8 mouse cellular contexts compared by ENCODE assay signal in the genomic region with DNA sequence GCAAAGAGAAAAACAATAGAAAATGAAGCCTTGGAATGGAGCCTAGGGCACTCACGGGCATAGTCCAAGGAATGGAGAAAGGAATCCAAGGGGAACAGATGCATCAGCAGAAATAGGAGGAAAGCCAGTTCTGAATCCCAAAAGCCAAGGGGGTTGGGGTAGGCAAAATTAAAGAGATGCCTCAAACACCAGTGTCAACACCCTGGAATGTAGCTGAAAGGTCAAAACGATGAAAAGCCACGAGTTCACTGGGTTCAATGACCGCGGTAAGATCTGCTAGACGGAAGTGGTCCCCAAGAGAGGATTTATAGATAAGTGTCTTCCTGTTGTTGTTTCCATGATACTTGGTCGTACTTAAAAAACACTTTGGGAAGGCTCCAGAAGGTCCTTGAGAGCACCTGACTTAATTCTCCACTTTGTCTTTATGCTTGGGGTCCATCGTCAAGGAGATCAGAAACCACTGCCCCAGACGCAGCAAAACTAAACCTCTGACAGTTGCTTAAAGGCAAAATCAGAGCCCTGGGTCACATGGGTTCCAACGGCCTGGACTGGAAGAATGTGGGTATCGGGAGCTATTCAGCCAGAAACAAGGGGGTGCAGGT. TPM values are rescaled to one million over a fixed set of nuclear protein-coding genes. Genes with fewer than 3 reads are reported as not detected.
DNase-seq lines count a peak whose midpoint lies in the region; ATAC-seq and TF ChIP-seq lines count a peak whose summit lies in the region.

No protein-coding gene starts in this region.

- peak; percentile 35 for DNase-seq in cerebellum, adult 11-12 months
- no peak for DNase-seq in cerebellum, postnatal 36 days
- DNase-seq in lung, embryonic 14.5 days = no peak
- peak; percentile 10 for DNase-seq in retina, embryonic 14.5 days (ENCODE audit: low spot score)
- no peak for DNase-seq in left cerebral cortex, postnatal 36 days (ENCODE audit: low spot score in 2 of 2)

- H3K36me3 ChIP-seq in forebrain, embryonic 13.5 days (ENCODE audit: poor library complexity, severe bottlenecking) = peaks cover 4% of the 10 kb centered on the region; the same call in 1 of the 2 replicates
- H3K36me3 ChIP-seq in intestine, embryonic 15.5 days = 0 out of 2 replicates have a peak, but pooled peaks cover under 1% of the 10 kb centered on the region
- H3K36me3 ChIP-seq in lung, embryonic 14.5 days (ENCODE audit: insufficient read depth) = peaks cover 11% of the 10 kb centered on the region

- no peak for ATAC-seq in forebrain, embryonic 13.5 days
- peak; percentile 29 for ATAC-seq in intestine, embryonic 15.5 days
- no peak; the same call in 1 of the 2 replicates for ATAC-seq in lung, embryonic 14.5 days (ENCODE audit: insufficient read depth)

- TF ChIP-seq POLR2A in bone marrow, adult 2 months (IDR thresholded peaks at IDR 0.05; ENCODE audit: borderline replicate concordance, control insufficient read depth, low read depth, low read length) = no peak

- TF ChIP-seq CTCF in bone marrow, adult 2 months (IDR thresholded peaks at IDR 0.05; ENCODE audit: control insufficient read depth, insufficient read depth, low read length) = no peak
- no peak for TF ChIP-seq CTCF in lung, embryonic 14.5 days (IDR thresholded peaks at IDR 0.05; ENCODE audit: low read depth)

- H3K27me3 ChIP-seq in forebrain, embryonic 13.5 days = 0 out of 2 replicates have a peak, but pooled peaks cover 3% of the 10 kb centered on the region
- no peaks in the 10 kb centered on the region for H3K27me3 ChIP-seq in intestine, embryonic 15.5 days (replicated peaks)
- no peaks in the 10 kb centered on the region for H3K27me3 ChIP-seq in lung, embryonic 14.5 days (ENCODE audit: insufficient read depth, low read length)

- no peaks in the 10 kb centered on the region; the same call in 1 of the 2 replicates for H3K4me1 ChIP-seq in bone marrow, adult 2 months (ENCODE audit: control insufficient read depth, insufficient read depth, low read length)
- H3K4me1 ChIP-seq in forebrain, embryonic 13.5 days = peaks cover 16% of the 10 kb centered on the region
- H3K4me1 ChIP-seq in intestine, embryonic 15.5 days (replicated peaks) = 0 out of 2 replicates have a peak, but pooled peaks cover 5% of the 10 kb centered on the region
- H3K4me1 ChIP-seq in lung, embryonic 14.5 days (ENCODE audit: insufficient read depth) = 0 out of 2 replicates have a peak, but pooled peaks cover 4% of the 10 kb centered on the region

- no peaks in the 10 kb centered on the region for H3K9me3 ChIP-seq in forebrain, embryonic 13.5 days (replicated peaks)
- no peaks in the 10 kb centered on the region for H3K9me3 ChIP-seq in intestine, embryonic 15.5 days
- no peaks in the 10 kb centered on the region for H3K9me3 ChIP-seq in lung, embryonic 14.5 days (ENCODE audit: low read depth, low read length)

- peak overlapping the region; percentile 88 for H3K4me2 ChIP-seq in forebrain, embryonic 13.5 days
- peak overlapping the region; percentile 66 for H3K4me2 ChIP-seq in intestine, embryonic 15.5 days (replicated peaks)
- peak overlapping the region; percentile 93 for H3K4me2 ChIP-seq in lung, embryonic 14.5 days

- peak overlapping the region; percentile 98 for H3K27ac ChIP-seq in bone marrow, adult 2 months (ENCODE audit: control insufficient read depth, insufficient read depth, low read depth, low read length, poor library complexity)
- peak overlapping the region; percentile 75 for H3K27ac ChIP-seq in forebrain, embryonic 13.5 days
- H3K27ac ChIP-seq in intestine, embryonic 15.5 days = peak overlapping the region; percentile 77
- H3K27ac ChIP-seq in lung, embryonic 14.5 days (ENCODE audit: low read depth) = peak overlapping the region; percentile 94

- peak overlapping the region; percentile 86 for H3K4me3 ChIP-seq in bone marrow, adult 2 months (replicated peaks; ENCODE audit: control insufficient read depth, low read depth, low read length)
- peak overlapping the region; percentile 92 for H3K4me3 ChIP-seq in forebrain, embryonic 13.5 days
- peak overlapping the region; percentile 69 for H3K4me3 ChIP-seq in intestine, embryonic 15.5 days (replicated peaks)
- peak overlapping the region; percentile 94 for H3K4me3 ChIP-seq in lung, embryonic 14.5 days (ENCODE audit: low read depth, low read length)

- peak overlapping the region; percentile 91 for H3K9ac ChIP-seq in forebrain, embryonic 13.5 days
- H3K9ac ChIP-seq in intestine, embryonic 15.5 days = peak overlapping the region; percentile 71
- peak overlapping the region; percentile 92 for H3K9ac ChIP-seq in lung, embryonic 14.5 days

- under 1% methylated on average over 11 of the region's 11 CpGs for WGBS in bone marrow, adult 2 months
- under 1% methylated on average over 11 of the region's 11 CpGs for WGBS in forebrain, embryonic 13.5 days
- WGBS in intestine, embryonic 15.5 days = under 1% methylated on average over 11 of the region's 11 CpGs
- under 1% methylated on average over 11 of the region's 11 CpGs for WGBS in lung, embryonic 14.5 days

- intact Hi-C loops in left cerebral cortex, postnatal 36 days (cut with DNase I) = no loop called here

RNA-seq across cellular contexts. Expression of gene Gmfb, which starts 0.7 kb away (rescaled TPM):
- 22.5 and 26.7 TPM in 2 replicates for polyA plus RNA-seq in bone marrow, adult 2 months (2011; ENCODE audit: insufficient read depth, insufficient read length, low replicate concordance, missing spikeins)
- 90.1 and 98.6 TPM in 2 replicates for polyA plus RNA-seq in forebrain, embryonic 13.5 days (2015; fragmentation: Nextera tagmentation; extraction: Ambion mirVana)
- polyA plus RNA-seq in intestine, embryonic 15.5 days (2015; fragmentation: Nextera tagmentation; extraction: Ambion mirVana) = 48.7 and 55.4 TPM in 2 replicates
- 79.6 and 86.0 TPM in 2 replicates for polyA plus RNA-seq in lung, embryonic 14.5 days (2014; fragmentation: Nextera tagmentation; extraction: Ambion mirVana)
- total RNA-seq in left cerebral cortex, postnatal 36 days (2021) = 100 to 1,000 TPM; 133 to 145 TPM

RNA-seq across cellular contexts. Expression of gene Cgrrf1, which starts 10.6 kb away (rescaled TPM):
- polyA plus RNA-seq in bone marrow, adult 2 months (2011; ENCODE audit: insufficient read depth, insufficient read length, low replicate concordance, missing spikeins) = 11.8 and 20.7 TPM in 2 replicates
- 20.4 and 23.8 TPM in 2 replicates for polyA plus RNA-seq in forebrain, embryonic 13.5 days (2015; fragmentation: Nextera tagmentation; extraction: Ambion mirVana)
- 21.6 and 22.7 TPM in 2 replicates for polyA plus RNA-seq in intestine, embryonic 15.5 days (2015; fragmentation: Nextera tagmentation; extraction: Ambion mirVana)
- 42.6 and 43.9 TPM in 2 replicates for polyA plus RNA-seq in lung, embryonic 14.5 days (2014; fragmentation: Nextera tagmentation; extraction: Ambion mirVana)
- total RNA-seq in left cerebral cortex, postnatal 36 days (2021) = 10 to 100 TPM; 34.5 to 36.3 TPM

RNA-seq across cellular contexts. Expression of gene Cnih1, which starts 33.2 kb away (rescaled TPM):
- polyA plus RNA-seq in bone marrow, adult 2 months (2011; ENCODE audit: insufficient read depth, insufficient read length, low replicate concordance, missing spikeins) = 36.3 and 41.8 TPM in 2 replicates
- 168 and 176 TPM in 2 replicates for polyA plus RNA-seq in forebrain, embryonic 13.5 days (2015; fragmentation: Nextera tagmentation; extraction: Ambion mirVana)
- 203 and 209 TPM in 2 replicates for polyA plus RNA-seq in intestine, embryonic 15.5 days (2015; fragmentation: Nextera tagmentation; extraction: Ambion mirVana)
- 205 and 208 TPM in 2 replicates for polyA plus RNA-seq in lung, embryonic 14.5 days (2014; fragmentation: Nextera tagmentation; extraction: Ambion mirVana)
- 10 to 100 TPM; 72.9 to 85.2 TPM for total RNA-seq in left cerebral cortex, postnatal 36 days (2021)

Comparison
In these comparisons a context has a peak if more than half of its experiments do, and no peak if none do; other contexts are left out.
1. DNase-seq: peak in cerebellum, adult 11-12 months (single experiment) and retina, embryonic 14.5 days (single experiment); none in cerebellum, postnatal 36 days (0 of 2), lung, embryonic 14.5 days (single experiment) and left cerebral cortex, postnatal 36 days (0 of 2).
2. Peak in every context shown above with its lines, with median percentiles within 50 percentile points of each other: H3K27ac ChIP-seq, H3K4me3 ChIP-seq, H3K4me2 ChIP-seq and H3K9ac ChIP-seq.